Mouse (Mus musculus): ENCODE data around the gene Hs6st3. TPM values are rescaled to one million over a fixed set of nuclear protein-coding genes. Genes with fewer than 3 reads are reported as not detected.
"Not testable (repeated sequence)": the region's sequence is repeated elsewhere in the genome, so short reads cannot be mapped to it uniquely, and the experiment has no call there.

Hs6st3 gene
- total RNA-seq, 2 experiments from 2014 or later = 58.6 to 59.6 TPM

GRCm38 (mm10) chr14:119450471-119450870, 312.3 kb downstream of the Hs6st3 start:
- DNase-seq (ENCODE audit: low spot score in 2 of 2) = no peak

- DNase-seq (ENCODE audit: low spot score in 2 of 2) = no peak
Measured at GRCm38 (mm10) chr14:119451594-119451993, 313.5 kb downstream of the Hs6st3 start.

- no peak for DNase-seq (ENCODE audit: low spot score in 2 of 2)
Measured at GRCm38 (mm10) chr14:119452382-119452781, 314.2 kb downstream of the Hs6st3 start.

GRCm38 (mm10) chr14:119452797-119453196, 314.7 kb downstream of the Hs6st3 start:
- no peak for DNase-seq (ENCODE audit: low spot score in 2 of 2)

- peak in 1 of 2 experiments; percentile 49 for DNase-seq (ENCODE audit: low spot score in 2 of 2)
Measured at GRCm38 (mm10) chr14:119464308-119464707, 326.2 kb downstream of the Hs6st3 start.

GRCm38 (mm10) chr14:119464883-119465282, 326.7 kb downstream of the Hs6st3 start:
- peak in 1 of 2 experiments; percentile 50 for DNase-seq (ENCODE audit: low spot score in 2 of 2)

- peak in 1 of 2 experiments; percentile 36 for DNase-seq (ENCODE audit: low spot score in 2 of 2)
Measured at GRCm38 (mm10) chr14:119466899-119467588, 328.9 kb downstream of the Hs6st3 start.

GRCm38 (mm10) chr14:119476582-119476981, 338.4 kb downstream of the Hs6st3 start:
- no peak for DNase-seq (ENCODE audit: low spot score in 2 of 2)

GRCm38 (mm10) chr14:119477836-119478235, 339.7 kb downstream of the Hs6st3 start:
- DNase-seq (ENCODE audit: low spot score in 2 of 2) = no peak

- peak in 1 of 2 experiments; percentile 53 for DNase-seq (ENCODE audit: low spot score in 2 of 2)
Measured at GRCm38 (mm10) chr14:119488978-119489703, 351.0 kb downstream of the Hs6st3 start.

- DNase-seq (ENCODE audit: low spot score in 2 of 2) = peak in 1 of 2 experiments; percentile 28
Measured at GRCm38 (mm10) chr14:119520632-119521031, 382.5 kb downstream of the Hs6st3 start.

- no peak for DNase-seq (ENCODE audit: low spot score in 2 of 2)
Measured at GRCm38 (mm10) chr14:119521056-119521455, 382.9 kb downstream of the Hs6st3 start.

GRCm38 (mm10) chr14:119532889-119533546, 394.9 kb downstream of the Hs6st3 start:
- DNase-seq (ENCODE audit: low spot score in 2 of 2) = no peak

GRCm38 (mm10) chr14:119540505-119540904, 402.4 kb downstream of the Hs6st3 start:
- DNase-seq (ENCODE audit: low spot score in 2 of 2) = peak; percentile 2 to 50

GRCm38 (mm10) chr14:119544596-119544995, 406.5 kb downstream of the Hs6st3 start:
- DNase-seq (ENCODE audit: low spot score in 2 of 2) = no peak

GRCm38 (mm10) chr14:119558356-119558755, 420.2 kb downstream of the Hs6st3 start:
- no peak for DNase-seq (ENCODE audit: low spot score in 2 of 2)

- no peak for DNase-seq (ENCODE audit: low spot score in 2 of 2)
Measured at GRCm38 (mm10) chr14:119582039-119582508, 443.9 kb downstream of the Hs6st3 start.

GRCm38 (mm10) chr14:119585069-119585468, 446.9 kb downstream of the Hs6st3 start:
- no peak for DNase-seq (ENCODE audit: low spot score in 2 of 2)

GRCm38 (mm10) chr14:119587365-119587764, 449.2 kb downstream of the Hs6st3 start:
- not testable (repeated sequence) for DNase-seq (ENCODE audit: low spot score in 2 of 2)

GRCm38 (mm10) chr14:119604327-119604726, 466.2 kb downstream of the Hs6st3 start:
- DNase-seq (ENCODE audit: low spot score in 2 of 2) = no peak

- no peak for DNase-seq (ENCODE audit: low spot score in 2 of 2)
Measured at GRCm38 (mm10) chr14:119612793-119613192, 474.7 kb downstream of the Hs6st3 start.

GRCm38 (mm10) chr14:119629127-119629526, 491.0 kb downstream of the Hs6st3 start:
- DNase-seq (ENCODE audit: low spot score in 2 of 2) = no peak
